Mouse (Mus musculus) hindbrain, embryonic 14.5 days (tissue): ENCODE measurements around the gene Ptgr1. TPM values are rescaled to one million over a fixed set of nuclear protein-coding genes. Genes with fewer than 3 reads are reported as not detected.

Experiments used
- ATAC-seq: fragments of 200-750 bp; cut with Nextera tagmentation; 2 replicates; pipeline ENCODE4 v1.8.0; 2017; ENCODE audit warnings: moderate number of reproducible peaks, mild to moderate bottlenecking, moderate TSS enrichment, moderate library complexity; ENCODE audit not compliant: low FRiP score
- DNase-seq: peaks from one replicate; pipeline ENCODE4 v3.0.0-alpha.2; 2015; ENCODE audit warnings: low spot score
- H3K27ac ChIP-seq: fragments of 300-500 bp; sonication (generic); 2 replicates; pipeline ENCODE4 v1.5.1; 2014; ENCODE audit warnings: mild to moderate bottlenecking, moderate library complexity
- H3K27me3 ChIP-seq: fragments of 300-500 bp; sonication (generic); 2 replicates; pipeline ENCODE4 v1.6.1; 2014; ENCODE audit warnings: mild to moderate bottlenecking, low read length, mixed read lengths; ENCODE audit not compliant: control insufficient read depth, insufficient read depth
- H3K36me3 ChIP-seq: fragments of 300-500 bp; sonication (generic); replicated peaks from 2 replicates; pipeline ENCODE4 v1.6.1; 2014; ENCODE audit not compliant: control insufficient read depth, insufficient read depth
- H3K4me1 ChIP-seq: fragments of 300-500 bp; sonication (generic); replicated peaks from 2 replicates; pipeline ENCODE4 v1.6.1; 2014; ENCODE audit warnings: antibody characterized with exemption, low read length, mixed read lengths; ENCODE audit not compliant: control insufficient read depth, insufficient read depth
- H3K4me2 ChIP-seq: fragments of 300-500 bp; sonication (generic); replicated peaks from 2 replicates; pipeline ENCODE4 v1.6.1; 2014; ENCODE audit warnings: mild to moderate bottlenecking, moderate library complexity
- H3K4me3 ChIP-seq: fragments of 300-500 bp; sonication (generic); replicated peaks from 2 replicates; pipeline ENCODE4 v1.5.1; 2014; ENCODE audit warnings: mild to moderate bottlenecking, low read length
- H3K9ac ChIP-seq: fragments of 300-500 bp; sonication (generic); 2 replicates; pipeline ENCODE4 v1.6.1; 2014
- H3K9me3 ChIP-seq: fragments of 300-500 bp; sonication (generic); 2 replicates; pipeline ENCODE4 v1.6.1; 2016; ENCODE audit warnings: low read length; ENCODE audit not compliant: control insufficient read depth
- WGBS: fragments of 180-500 bp; shearing (Covaris S2); extraction: QIAGEN DNeasy Blood & Tissue Kit; methylation state at CpG from one replicate; pipeline ENCODE4 v1.1.7; 2014; 5-methylcytosine and 5-hydroxymethylcytosine counted together
- polyA plus RNA-seq: library from polyadenylated mRNA; unstranded; fragments of >200 nt; fragmentation: Nextera tagmentation; extraction: Ambion mirVana; gene quantifications from 2 replicates; pipeline ENCODE4 v1.2.1, GENCODE M21; 2014

Gene Ptgr1
- polyA plus RNA-seq, 1 experiment from 2014 or later: 4.6 TPM

DNA sequence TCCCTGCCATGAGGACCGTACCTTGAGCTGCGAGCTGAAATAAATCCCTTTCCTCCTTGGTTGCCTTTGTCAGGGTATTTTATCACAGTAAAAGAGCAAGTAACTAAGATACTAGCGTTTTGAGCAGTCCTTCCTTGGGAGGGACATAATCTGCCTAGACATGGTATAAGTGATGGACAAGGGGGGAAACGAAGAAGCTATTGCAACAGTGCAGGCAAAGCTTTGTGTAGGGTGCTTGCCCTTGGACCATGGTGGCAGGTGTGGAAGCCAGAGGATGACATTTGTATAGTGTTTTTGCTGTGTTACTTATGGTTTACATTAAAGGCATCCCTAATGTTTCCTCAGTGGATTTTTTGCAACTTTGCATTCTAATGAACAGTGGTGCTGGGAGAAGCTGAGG lies 44.0 kb downstream of the Ptgr1 start:
- H3K9ac ChIP-seq: peak overlapping the region; percentile 77
- no peak for DNase-seq
- WGBS: 85% methylated on average over 4 of the region's 4 CpGs
- no peaks in the 10 kb centered on the region for H3K36me3 ChIP-seq
- no peaks in the 10 kb centered on the region for H3K9me3 ChIP-seq
- no peaks in the 10 kb centered on the region for H3K27me3 ChIP-seq
- no peak for ATAC-seq
- H3K4me2 ChIP-seq: peak overlapping the region; percentile 82
- H3K27ac ChIP-seq: peak overlapping the region; percentile 77
- H3K4me3 ChIP-seq: peak overlapping the region; percentile 85
- peaks cover 11% of the 10 kb centered on the region for H3K4me1 ChIP-seq

DNA sequence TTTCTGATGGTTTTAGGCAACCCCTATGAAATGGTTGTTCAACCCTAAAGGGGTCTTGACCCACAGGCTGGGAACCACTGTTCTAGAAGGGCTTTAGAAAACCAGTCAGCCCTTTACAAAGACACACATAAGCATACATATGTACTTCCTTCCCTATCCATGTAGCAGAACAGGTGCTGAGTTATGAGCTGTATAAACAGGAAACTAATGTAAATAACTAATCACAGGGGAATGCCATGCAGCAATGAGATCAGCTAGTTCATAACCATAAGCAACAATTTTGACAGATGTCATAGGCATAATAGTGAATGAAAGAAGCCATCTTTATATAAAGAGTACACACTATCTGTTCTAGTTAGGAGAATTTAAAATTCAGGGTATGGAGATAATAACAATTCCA lies 45.3 kb downstream of the Ptgr1 start:
- H3K9ac ChIP-seq: no peak overlapping the region
- no peaks in the 10 kb centered on the region for H3K36me3 ChIP-seq
- H3K4me1 ChIP-seq: peaks cover 11% of the 10 kb centered on the region
- ATAC-seq (no peak), DNase-seq (no peak)
- no peaks in the 10 kb centered on the region for H3K27me3 ChIP-seq
- H3K9me3 ChIP-seq: no peaks in the 10 kb centered on the region
- no peak overlapping the region for H3K4me3 ChIP-seq
- H3K4me2 ChIP-seq: no peak overlapping the region
- no peak overlapping the region for H3K27ac ChIP-seq

DNA sequence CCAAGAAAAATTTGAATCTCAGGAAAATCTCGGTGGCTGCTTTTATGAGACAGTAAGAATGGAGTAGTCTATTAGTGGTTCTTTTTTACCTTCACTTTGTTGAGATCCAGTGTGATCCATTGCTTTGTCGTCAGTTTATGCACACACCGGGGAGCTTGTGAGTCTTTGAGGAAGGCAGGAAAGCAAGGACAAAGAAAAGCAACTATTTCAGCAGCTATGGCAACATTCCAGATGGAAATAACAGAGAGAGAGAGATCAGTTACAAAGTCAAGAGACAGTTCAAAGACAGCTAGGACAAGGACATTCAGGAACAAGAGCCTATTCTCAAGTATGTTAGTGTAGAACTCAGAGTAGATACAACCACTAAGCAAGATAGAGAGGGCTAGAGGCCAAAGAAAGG lies 51.1 kb downstream of the Ptgr1 start:
- H3K4me3 ChIP-seq: no peak overlapping the region
- H3K27ac ChIP-seq: no peak overlapping the region
- H3K9ac ChIP-seq: no peak overlapping the region
- no peaks in the 10 kb centered on the region for H3K4me1 ChIP-seq
- WGBS: 49% methylated on average over 3 of the region's 3 CpGs
- no peak overlapping the region for H3K4me2 ChIP-seq
- no peak for ATAC-seq
- no peaks in the 10 kb centered on the region for H3K27me3 ChIP-seq
- H3K9me3 ChIP-seq: no peaks in the 10 kb centered on the region
- DNase-seq: no peak
- H3K36me3 ChIP-seq: no peaks in the 10 kb centered on the region

DNA sequence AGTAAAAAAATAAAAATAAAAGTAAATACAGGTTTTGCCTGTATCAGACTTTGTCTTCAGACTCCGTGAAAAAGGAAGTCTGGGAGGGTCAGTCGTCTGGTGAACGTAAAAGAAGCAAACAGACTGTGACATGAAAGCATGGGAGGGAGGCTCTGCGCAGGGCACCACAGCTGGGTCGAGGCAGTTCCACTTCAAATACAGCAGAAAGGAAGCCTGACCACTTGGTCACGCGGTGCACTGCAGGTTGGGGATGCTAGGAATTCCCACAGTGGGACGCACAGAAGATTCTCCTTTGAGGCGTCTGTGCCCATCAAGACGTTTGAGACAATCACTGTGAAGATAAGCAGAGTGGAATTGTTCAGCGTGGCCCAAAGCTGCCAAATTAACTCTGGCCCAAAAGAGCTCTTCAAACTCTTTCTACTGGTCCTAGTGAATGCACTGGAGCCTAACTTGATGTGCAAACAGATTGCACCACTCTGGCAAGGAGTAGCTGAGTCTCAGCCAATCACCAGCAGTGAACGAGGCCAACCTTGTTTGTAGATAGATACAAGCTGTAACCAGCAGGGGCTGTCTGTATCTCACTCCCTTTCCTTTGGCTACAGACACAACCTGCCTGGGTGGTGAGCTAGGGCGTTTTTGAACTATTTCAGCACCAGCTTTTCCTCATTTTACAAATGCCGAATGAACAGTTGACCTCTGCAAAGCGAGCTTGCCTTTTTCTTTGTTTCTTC lies 52.0 kb downstream of the Ptgr1 start:
- ATAC-seq (peak; percentile 82; the same call in 1 of the 2 replicates), DNase-seq (peak; percentile 64)
- no peak overlapping the region for H3K9ac ChIP-seq
- no peak overlapping the region for H3K4me3 ChIP-seq
- H3K4me1 ChIP-seq: no peaks in the 10 kb centered on the region
- no peaks in the 10 kb centered on the region for H3K36me3 ChIP-seq
- no peak overlapping the region for H3K4me2 ChIP-seq
- H3K27me3 ChIP-seq: no peaks in the 10 kb centered on the region
- no peak overlapping the region for H3K27ac ChIP-seq
- 51% methylated on average over 15 of the region's 15 CpGs for WGBS
- H3K9me3 ChIP-seq: no peaks in the 10 kb centered on the region

DNA sequence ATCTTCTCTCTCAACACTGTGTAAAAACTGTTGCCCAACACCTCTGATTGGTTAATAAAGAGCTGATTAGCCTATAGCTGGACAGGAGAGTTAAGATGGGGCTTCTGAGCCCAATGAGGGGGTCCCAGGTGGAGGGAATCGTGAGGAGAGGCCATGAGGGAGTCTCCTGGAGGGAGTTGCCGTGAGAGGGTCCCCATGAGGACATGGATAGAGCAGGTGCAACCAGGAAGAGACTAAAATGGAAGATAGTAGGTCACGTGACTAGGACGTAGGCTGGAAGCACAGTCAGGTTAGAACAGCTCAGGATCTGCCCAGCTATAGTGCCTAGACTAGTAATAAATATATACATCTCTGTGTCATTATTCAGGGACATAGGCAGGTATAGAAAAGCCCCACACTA lies 52.6 kb downstream of the Ptgr1 start:
- 89% methylated on average over 4 of the region's 4 CpGs for WGBS
- Histone ChIP-seq H3K27me3 (no peaks in the 10 kb centered on the region), H3K9ac (no peak overlapping the region), H3K36me3 (no peaks in the 10 kb centered on the region), H3K4me3 (no peak overlapping the region), H3K4me1 (no peaks in the 10 kb centered on the region), H3K9me3 (no peaks in the 10 kb centered on the region), H3K27ac (no peak overlapping the region), H3K4me2 (no peak overlapping the region)
- DNase-seq (no peak), ATAC-seq (no peak)

DNA sequence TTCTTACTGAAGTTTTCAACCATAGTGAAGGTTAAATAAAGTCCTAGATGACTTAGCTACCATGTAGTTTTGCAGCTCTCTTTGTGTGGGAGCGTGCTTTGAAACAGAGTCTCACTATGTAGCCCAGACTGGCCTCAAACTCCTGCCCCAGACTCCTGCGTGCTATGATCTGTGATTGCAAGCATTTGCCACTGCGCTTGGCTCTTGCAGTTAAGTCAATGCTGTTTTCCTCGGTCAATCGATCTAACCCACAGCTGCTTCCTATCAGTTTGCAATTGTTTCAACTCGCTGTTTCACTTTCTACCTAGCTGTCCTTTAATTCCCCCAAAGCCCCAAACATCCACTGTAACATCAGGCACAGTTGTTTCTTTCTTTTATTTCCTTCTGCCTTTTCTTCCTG lies 54.4 kb downstream of the Ptgr1 start:
- H3K27me3 ChIP-seq: no peaks in the 10 kb centered on the region
- no peak overlapping the region for H3K4me2 ChIP-seq
- H3K27ac ChIP-seq: no peak overlapping the region
- no peaks in the 10 kb centered on the region for H3K36me3 ChIP-seq
- ATAC-seq: no peak
- H3K9me3 ChIP-seq: no peaks in the 10 kb centered on the region
- 89% methylated on average over 6 of the region's 6 CpGs for WGBS
- no peak for DNase-seq
- no peak overlapping the region for H3K4me3 ChIP-seq
- H3K9ac ChIP-seq: no peak overlapping the region
- no peaks in the 10 kb centered on the region for H3K4me1 ChIP-seq

DNA sequence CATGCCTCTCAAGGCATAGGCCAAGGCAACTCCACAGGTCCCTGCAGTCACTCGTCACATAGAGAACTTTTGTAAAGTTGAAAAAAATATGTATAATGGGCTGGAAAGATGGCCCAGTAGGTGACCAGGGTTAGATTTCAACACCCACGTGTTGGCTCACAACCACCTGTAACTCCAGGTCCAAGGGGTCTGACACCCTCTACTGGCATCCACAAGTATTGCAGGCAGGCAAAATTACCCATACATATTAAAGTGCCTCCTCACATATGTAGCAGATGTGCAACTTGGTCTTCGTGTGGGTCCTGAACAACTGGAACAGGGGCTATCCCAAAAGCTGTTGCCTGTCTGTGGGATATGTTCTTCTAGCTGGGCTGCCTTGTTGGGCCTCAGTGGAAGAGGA lies 59.3 kb downstream of the Ptgr1 start:
- H3K9me3 ChIP-seq: peaks cover 14% of the 10 kb centered on the region
- H3K9ac ChIP-seq: no peak overlapping the region
- H3K4me2 ChIP-seq: no peak overlapping the region
- no peaks in the 10 kb centered on the region for H3K36me3 ChIP-seq
- no peak overlapping the region for H3K4me3 ChIP-seq
- no peaks in the 10 kb centered on the region for H3K27me3 ChIP-seq
- no peaks in the 10 kb centered on the region for H3K4me1 ChIP-seq
- no peak overlapping the region for H3K27ac ChIP-seq
- no peak for ATAC-seq
- 69% methylated on average over 3 of the region's 3 CpGs for WGBS
- no peak for DNase-seq

DNA sequence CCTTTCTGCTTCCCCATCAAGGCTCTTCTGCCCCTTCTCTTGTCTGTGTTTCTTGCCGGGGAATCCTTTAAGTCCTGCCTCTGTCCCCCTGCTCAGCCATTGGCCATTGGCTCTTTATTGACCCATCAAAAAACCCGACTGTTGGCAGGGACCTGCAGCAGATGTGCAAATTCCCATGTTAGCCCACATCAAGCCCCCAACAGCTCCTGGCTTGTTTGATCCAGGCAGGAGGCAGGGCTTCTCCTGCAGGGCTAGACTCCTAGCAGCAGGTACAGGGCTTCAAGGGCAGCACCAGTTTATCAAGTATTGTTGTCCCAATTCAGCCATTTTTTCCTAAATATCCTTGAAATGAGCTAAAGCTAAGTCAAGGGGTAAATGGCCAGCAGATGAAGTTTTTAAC lies 60.8 kb downstream of the Ptgr1 start:
- H3K9me3 ChIP-seq: peaks cover 14% of the 10 kb centered on the region
- 27% methylated on average over 2 of the region's 2 CpGs for WGBS
- H3K4me1 ChIP-seq: no peaks in the 10 kb centered on the region
- H3K27ac ChIP-seq: no peak overlapping the region
- no peaks in the 10 kb centered on the region for H3K36me3 ChIP-seq
- ATAC-seq (no peak), DNase-seq (no peak)
- H3K9ac ChIP-seq: no peak overlapping the region
- no peak overlapping the region for H3K4me2 ChIP-seq
- no peaks in the 10 kb centered on the region for H3K27me3 ChIP-seq
- H3K4me3 ChIP-seq: no peak overlapping the region

DNA sequence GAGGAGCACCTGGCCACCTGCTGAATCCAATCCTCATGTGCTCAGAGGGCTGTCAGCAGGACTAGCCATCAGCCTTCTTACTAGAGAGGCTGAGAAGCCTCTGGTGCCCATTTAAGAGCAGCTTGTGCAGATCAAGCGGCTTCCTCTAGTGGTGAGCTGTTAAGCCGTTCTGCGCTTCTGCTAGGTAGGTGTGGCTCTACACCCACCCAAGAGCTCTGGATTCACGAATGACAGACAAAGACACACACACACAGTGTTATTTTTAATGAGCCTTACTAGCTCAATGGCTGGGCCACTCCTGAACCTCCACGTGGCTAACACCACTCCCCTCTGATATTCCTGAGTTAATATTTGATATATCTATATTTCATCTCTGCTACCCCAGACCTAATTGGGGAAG lies 61.3 kb downstream of the Ptgr1 start:
- no peak overlapping the region for H3K27ac ChIP-seq
- no peak overlapping the region for H3K4me3 ChIP-seq
- WGBS: 58% methylated on average over 5 of the region's 5 CpGs
- no peaks in the 10 kb centered on the region for H3K4me1 ChIP-seq
- DNase-seq: no peak
- H3K36me3 ChIP-seq: no peaks in the 10 kb centered on the region
- H3K4me2 ChIP-seq: no peak overlapping the region
- H3K9me3 ChIP-seq: peaks cover 14% of the 10 kb centered on the region
- no peaks in the 10 kb centered on the region for H3K27me3 ChIP-seq
- ATAC-seq: no peak
- H3K9ac ChIP-seq: no peak overlapping the region

DNA sequence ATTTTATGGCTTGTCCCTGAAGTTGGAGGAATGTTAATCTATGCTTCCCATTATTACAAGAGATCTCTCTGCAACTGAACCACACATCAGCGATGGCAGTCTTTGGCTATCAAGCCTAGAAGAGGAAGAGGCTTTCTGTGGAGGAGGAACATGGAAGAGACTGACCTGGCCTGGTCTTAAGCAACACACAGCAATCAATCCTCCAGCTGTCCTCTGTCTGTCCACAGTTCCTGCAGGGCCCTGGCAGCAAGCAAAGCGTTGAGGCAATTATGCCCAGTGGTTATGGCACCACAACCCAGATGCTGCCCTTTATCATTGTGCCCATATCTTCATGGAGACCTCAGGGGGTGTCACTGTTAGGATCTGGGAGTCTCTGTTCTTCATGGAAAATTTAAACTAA lies 63.0 kb downstream of the Ptgr1 start:
- WGBS: 85% methylated on average over 2 of the region's 2 CpGs
- no peak overlapping the region for H3K4me3 ChIP-seq

More for the DNA sequence above, 63.0 kb downstream of the Ptgr1 start:
- Histone ChIP-seq H3K4me2 (no peak overlapping the region), H3K9me3 (peaks cover 14% of the 10 kb centered on the region), H3K9ac (no peak overlapping the region), H3K27me3 (no peaks in the 10 kb centered on the region), H3K4me1 (no peaks in the 10 kb centered on the region), H3K27ac (no peak overlapping the region), H3K36me3 (no peaks in the 10 kb centered on the region)
- DNase-seq (no peak), ATAC-seq (no peak)
